Mouse (Mus musculus) embryonic facial prominence, embryonic 15.5 days (tissue): ENCODE data around the gene P2rx6. TPM values are rescaled to one million over a fixed set of nuclear protein-coding genes. Genes with fewer than 3 reads are reported as not detected.

Experiments used
- ATAC-seq: fragments of 200-750 bp; cut with Nextera tagmentation; 2 replicates; pipeline ENCODE4 v1.8.0; 2017; ENCODE audit warnings: low read depth, moderate TSS enrichment; ENCODE audit not compliant: insufficient number of reproducible peaks, low FRiP score, low TSS enrichment
- H3K27ac ChIP-seq: fragments of 300-500 bp; sonication (generic); replicated peaks from 2 replicates; pipeline ENCODE4 v1.5.1; 2015; ENCODE audit warnings: mild to moderate bottlenecking, inconsistent platforms
- H3K27me3 ChIP-seq: fragments of 300-500 bp; sonication (generic); 2 replicates; pipeline ENCODE4 v1.6.1; 2015; ENCODE audit warnings: inconsistent platforms
- H3K36me3 ChIP-seq: fragments of 300-500 bp; sonication (generic); 2 replicates; pipeline ENCODE4 v1.6.1; 2015; ENCODE audit warnings: mild to moderate bottlenecking, inconsistent platforms
- H3K4me1 ChIP-seq: fragments of 300-500 bp; sonication (generic); 2 replicates; pipeline ENCODE4 v1.6.1; 2015; ENCODE audit warnings: inconsistent platforms
- H3K4me2 ChIP-seq: fragments of 300-500 bp; sonication (generic); replicated peaks from 2 replicates; pipeline ENCODE4 v1.6.1; 2015; ENCODE audit warnings: mild to moderate bottlenecking, inconsistent platforms
- H3K4me3 ChIP-seq: fragments of 300-500 bp; sonication (generic); replicated peaks from 2 replicates; pipeline ENCODE4 v1.5.1; 2015; ENCODE audit warnings: mild to moderate bottlenecking, inconsistent platforms
- H3K9ac ChIP-seq: fragments of 300-500 bp; sonication (generic); 2 replicates; pipeline ENCODE4 v1.6.1; 2015; ENCODE audit warnings: inconsistent platforms
- H3K9me3 ChIP-seq: fragments of 300-500 bp; sonication (generic); replicated peaks from 2 replicates; pipeline ENCODE4 v1.6.1; 2016; ENCODE audit warnings: inconsistent platforms
- WGBS: fragments of 180-500 bp; shearing (Covaris S2); methylation state at CpG from one replicate; pipeline ENCODE4 v1.1.7; 2015; 5-methylcytosine and 5-hydroxymethylcytosine counted together
- polyA plus RNA-seq: library from polyadenylated mRNA; unstranded; fragments of >200 nt; fragmentation: Nextera tagmentation; extraction: Ambion mirVana; gene quantifications from 2 replicates; pipeline ENCODE4 v1.2.1, GENCODE M21; 2015

Gene P2rx6
- polyA plus RNA-seq, 1 experiment from 2014 or later, result 0.99 TPM

- Histone ChIP-seq H3K9ac (no peak overlapping the region), H3K4me1 (peaks cover 20% of the 10 kb centered on the region), H3K36me3 (no peaks in the 10 kb centered on the region), H3K27me3 (peaks cover 27% of the 10 kb centered on the region), H3K27ac (no peak overlapping the region), H3K9me3 (no peaks in the 10 kb centered on the region), H3K4me3 (no peak overlapping the region), H3K4me2 (no peak overlapping the region)
- ATAC-seq, result no peak
- WGBS, result 12% methylated on average over 1 of the region's 1 CpGs
Observed at GRCm38 (mm10) chr16:17563580-17563979, 1.9 kb downstream of the P2rx6 start.

DNA sequence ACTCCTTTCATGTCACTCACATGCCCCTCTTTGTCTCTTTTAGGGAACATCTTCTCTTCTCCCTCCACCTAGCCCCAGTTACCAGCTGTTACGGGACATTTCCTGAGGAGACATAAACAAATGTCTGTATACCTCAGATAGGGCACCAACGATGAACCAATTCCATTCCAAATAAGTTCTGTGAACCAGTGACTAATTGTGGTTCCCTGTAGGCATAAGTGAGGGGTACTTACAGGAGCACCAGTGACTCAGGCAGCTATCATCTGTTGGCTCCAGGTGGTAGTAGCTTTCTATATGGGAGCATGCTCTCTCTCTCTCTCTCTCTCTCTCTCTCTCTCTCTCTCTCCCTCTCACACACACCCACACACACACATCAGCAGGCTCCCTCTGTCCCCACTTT is 2.5 kb downstream of the P2rx6 start:
- 58% methylated on average over 2 of the region's 2 CpGs for WGBS
- H3K27me3 ChIP-seq, result peaks cover 24% of the 10 kb centered on the region
- no peaks in the 10 kb centered on the region for H3K9me3 ChIP-seq
- peaks cover 14% of the 10 kb centered on the region for H3K4me1 ChIP-seq
- H3K4me2 ChIP-seq, result no peak overlapping the region
- ATAC-seq, result no peak
- H3K27ac ChIP-seq, result no peak overlapping the region
- H3K9ac ChIP-seq, result no peak overlapping the region
- H3K36me3 ChIP-seq, result no peaks in the 10 kb centered on the region
- no peak overlapping the region for H3K4me3 ChIP-seq

DNA sequence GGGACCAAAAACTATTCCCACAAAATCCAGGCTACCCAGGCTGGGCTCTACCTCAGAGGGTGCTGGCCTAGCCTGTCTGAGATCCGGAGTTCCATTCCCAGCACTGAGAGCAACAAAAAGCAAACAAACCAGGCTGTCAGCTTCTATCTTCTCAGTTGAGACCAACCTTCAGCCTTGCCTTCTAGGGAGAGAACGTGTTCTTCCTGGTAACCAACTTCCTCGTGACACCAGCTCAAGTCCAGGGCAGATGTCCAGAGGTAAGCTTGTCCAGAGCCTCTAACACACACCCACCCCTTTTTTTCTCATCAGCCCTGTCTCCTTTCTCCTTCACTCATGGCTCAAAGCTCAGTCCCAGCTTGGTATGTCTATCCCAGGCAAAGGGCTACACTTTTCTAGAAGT is 3.1 kb downstream of the P2rx6 start:
- WGBS, result 71% methylated on average over 3 of the region's 3 CpGs
- no peak overlapping the region for H3K4me2 ChIP-seq
- H3K9me3 ChIP-seq, result no peaks in the 10 kb centered on the region
- H3K36me3 ChIP-seq, result no peaks in the 10 kb centered on the region
- H3K9ac ChIP-seq, result no peak overlapping the region
- ATAC-seq, result no peak
- H3K4me3 ChIP-seq, result no peak overlapping the region
- H3K4me1 ChIP-seq, result peaks cover 12% of the 10 kb centered on the region
- H3K27me3 ChIP-seq, result peaks cover 19% of the 10 kb centered on the region
- H3K27ac ChIP-seq, result no peak overlapping the region

GRCm38 (mm10) chr16:17566186-17566585 is 4.5 kb downstream of the P2rx6 start:
- H3K36me3 ChIP-seq, result no peaks in the 10 kb centered on the region
- H3K4me2 ChIP-seq, result no peak overlapping the region
- H3K9me3 ChIP-seq, result no peaks in the 10 kb centered on the region
- ATAC-seq, result no peak
- H3K4me1 ChIP-seq, result peaks cover 7% of the 10 kb centered on the region; the same call in 1 of the 2 replicates
- H3K4me3 ChIP-seq, result no peak overlapping the region
- 33% methylated on average over 4 of the region's 4 CpGs for WGBS
- no peak overlapping the region for H3K27ac ChIP-seq
- H3K9ac ChIP-seq, result no peak overlapping the region
- peaks cover 8% of the 10 kb centered on the region; the same call in 1 of the 2 replicates for H3K27me3 ChIP-seq

DNA sequence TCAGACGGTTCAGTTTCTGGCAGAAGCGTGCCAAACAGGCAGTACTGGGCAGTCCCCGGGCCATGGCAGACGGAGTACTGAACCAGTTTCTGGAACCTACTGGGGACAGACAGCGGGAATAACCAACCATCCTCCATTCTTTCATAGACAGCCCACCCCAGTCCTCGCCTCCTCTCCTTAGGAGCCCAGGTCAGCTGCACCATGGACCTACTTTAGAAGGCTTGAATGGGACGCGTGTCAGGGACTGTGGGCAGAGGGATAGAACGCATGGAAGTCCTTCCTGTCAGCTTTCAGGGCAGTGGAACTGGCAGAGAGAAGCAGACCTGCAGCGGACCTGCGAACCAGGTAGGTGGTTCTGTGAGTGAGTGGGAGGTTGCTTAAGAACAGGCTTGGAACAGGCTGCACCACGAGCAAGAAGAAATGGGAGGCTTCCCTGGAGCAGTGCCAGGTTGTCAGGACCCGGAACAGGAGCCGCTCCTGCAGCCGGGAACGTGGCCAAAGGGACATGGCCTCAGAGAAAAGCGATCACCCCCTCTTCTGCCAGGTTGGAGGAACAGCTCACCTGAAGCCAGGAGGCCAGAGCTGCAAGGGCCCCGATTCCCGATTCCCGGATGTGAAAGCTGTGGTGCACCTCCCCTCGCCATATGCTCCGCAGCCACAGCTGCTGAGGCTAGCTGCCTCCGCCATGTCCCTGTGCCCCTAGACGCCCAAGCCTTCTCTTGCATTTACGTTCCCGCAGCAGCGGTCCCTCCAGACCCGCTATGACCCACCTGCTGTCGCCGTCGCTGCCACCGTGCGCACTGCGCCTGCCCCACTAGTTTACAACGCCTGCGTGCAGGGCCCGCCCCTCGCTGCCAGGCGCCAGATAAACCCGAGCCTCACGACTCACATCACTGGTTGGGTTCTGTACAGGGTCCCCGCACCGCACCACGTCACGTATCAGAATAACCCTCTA is 14.5 kb downstream of the P2rx6 start:
- peak overlapping the region; percentile 58 for H3K4me3 ChIP-seq
- H3K4me2 ChIP-seq, result peak overlapping the region; percentile 94
- H3K9ac ChIP-seq, result peak overlapping the region; percentile 54
- peaks cover 50% of the 10 kb centered on the region for H3K27me3 ChIP-seq
- H3K36me3 ChIP-seq, result no peaks in the 10 kb centered on the region
- 14% methylated on average over 45 of the region's 45 CpGs for WGBS
- H3K27ac ChIP-seq, result peak overlapping the region; percentile 48; the same call in 1 of the 2 replicates
- no peaks in the 10 kb centered on the region for H3K9me3 ChIP-seq
- H3K4me1 ChIP-seq, result peaks cover 14% of the 10 kb centered on the region; the same call in 1 of the 2 replicates
- ATAC-seq, result peak; percentile 59

DNA sequence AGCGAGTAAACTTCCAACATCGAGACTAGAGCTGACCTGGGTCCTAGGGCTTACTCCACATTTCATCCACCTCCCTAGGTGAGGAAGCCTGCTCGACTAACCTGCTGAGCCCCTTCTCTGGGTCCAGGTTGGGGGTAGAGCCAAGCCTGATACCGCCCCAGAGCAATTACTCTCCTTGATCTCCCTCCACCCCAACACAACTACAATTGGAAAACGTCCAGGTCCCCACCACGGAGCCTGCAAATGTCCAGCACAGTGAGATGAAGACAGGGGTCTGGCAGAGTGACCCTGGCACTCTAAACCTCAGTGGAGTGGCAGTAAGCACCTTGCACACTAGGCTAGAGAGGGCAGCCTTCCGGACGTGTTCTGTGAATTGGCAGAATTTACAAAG is 15.1 kb downstream of the P2rx6 start:
- Histone ChIP-seq H3K27ac (no peak overlapping the region), H3K27me3 (peaks cover 47% of the 10 kb centered on the region), H3K36me3 (no peaks in the 10 kb centered on the region), H3K4me3 (peak overlapping the region; percentile 58), H3K9ac (peak overlapping the region; percentile 54), H3K4me2 (peak overlapping the region; percentile 94), H3K9me3 (no peaks in the 10 kb centered on the region), H3K4me1 (peaks cover 14% of the 10 kb centered on the region; the same call in 1 of the 2 replicates)
- ATAC-seq, result no peak
- 14% methylated on average over 8 of the region's 8 CpGs for WGBS

DNA sequence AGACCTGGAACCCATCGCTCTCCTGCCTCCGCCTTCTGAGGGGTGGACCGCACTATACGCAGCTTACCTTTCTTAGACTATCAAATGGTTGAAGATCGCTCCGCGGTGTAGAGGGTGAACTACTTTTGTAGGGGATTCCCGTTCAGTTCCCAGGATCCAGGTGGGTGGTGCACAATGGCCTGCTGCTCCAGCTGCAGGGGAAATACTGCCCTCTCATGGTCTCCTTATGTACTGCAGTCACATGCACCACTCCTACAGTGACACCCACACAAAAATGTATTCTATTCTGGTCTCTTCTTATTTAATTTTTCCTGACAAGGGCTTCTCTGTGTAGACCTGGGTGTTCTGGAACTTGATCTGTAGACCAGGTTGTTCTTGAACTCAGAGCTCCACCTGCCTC is 21.4 kb downstream of the P2rx6 start, which contains the start of gene Slc7a4:
Gene Slc7a4 (minus strand): TSS at position 151 of the 400 bp plus-strand sequence.
- H3K27me3 ChIP-seq, result peaks cover 7% of the 10 kb centered on the region; the same call in 1 of the 2 replicates
- 20% methylated on average over 8 of the region's 8 CpGs for WGBS
- H3K9me3 ChIP-seq, result no peaks in the 10 kb centered on the region
- no peak for ATAC-seq
- H3K9ac ChIP-seq, result no peak within 1 kb of the TSS
- no peak within 1 kb of the TSS for H3K4me2 ChIP-seq
- no peak within 1 kb of the TSS for H3K4me3 ChIP-seq
- no peak within 1 kb of the TSS for H3K27ac ChIP-seq
- H3K4me1 ChIP-seq, result no peaks in the 10 kb centered on the region
- H3K36me3 ChIP-seq, result no peaks in the 10 kb centered on the region

GRCm38 (mm10) chr16:17584555-17584954 is 22.9 kb downstream of the P2rx6 start:
- Histone ChIP-seq H3K9me3 (no peaks in the 10 kb centered on the region), H3K27ac (no peak overlapping the region), H3K27me3 (no peaks in the 10 kb centered on the region), H3K4me2 (no peak overlapping the region), H3K36me3 (no peaks in the 10 kb centered on the region), H3K4me3 (no peak overlapping the region), H3K4me1 (no peaks in the 10 kb centered on the region), H3K9ac (no peak overlapping the region)
- ATAC-seq, result no peak
- WGBS, result 89% methylated on average over 7 of the region's 7 CpGs

DNA sequence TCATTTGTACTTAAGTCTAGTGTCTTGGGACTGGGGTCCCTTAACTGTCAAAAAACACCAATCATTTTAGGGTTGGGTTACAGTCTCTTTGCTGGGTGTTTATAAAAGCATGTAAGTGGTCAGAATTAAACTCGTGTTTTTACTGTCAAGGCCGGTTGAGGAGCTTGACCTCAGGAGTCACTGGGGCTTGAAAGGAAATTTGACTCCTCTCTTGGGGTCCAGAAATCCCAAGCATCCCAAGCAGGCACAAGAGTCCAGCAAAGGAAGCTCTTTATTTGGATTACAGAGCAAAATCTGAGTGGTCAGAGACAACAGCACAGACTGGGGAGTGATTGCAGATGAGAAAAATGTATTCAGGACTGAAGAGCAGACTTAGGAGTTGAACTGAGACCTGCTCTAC is 29.0 kb downstream of the P2rx6 start:
- Histone ChIP-seq H3K27me3 (no peaks in the 10 kb centered on the region), H3K27ac (no peak overlapping the region), H3K4me3 (no peak overlapping the region), H3K9ac (no peak overlapping the region), H3K36me3 (no peaks in the 10 kb centered on the region), H3K9me3 (no peaks in the 10 kb centered on the region), H3K4me2 (no peak overlapping the region), H3K4me1 (no peaks in the 10 kb centered on the region)
- ATAC-seq, result no peak
- 3% methylated on average over 2 of the region's 2 CpGs for WGBS

DNA sequence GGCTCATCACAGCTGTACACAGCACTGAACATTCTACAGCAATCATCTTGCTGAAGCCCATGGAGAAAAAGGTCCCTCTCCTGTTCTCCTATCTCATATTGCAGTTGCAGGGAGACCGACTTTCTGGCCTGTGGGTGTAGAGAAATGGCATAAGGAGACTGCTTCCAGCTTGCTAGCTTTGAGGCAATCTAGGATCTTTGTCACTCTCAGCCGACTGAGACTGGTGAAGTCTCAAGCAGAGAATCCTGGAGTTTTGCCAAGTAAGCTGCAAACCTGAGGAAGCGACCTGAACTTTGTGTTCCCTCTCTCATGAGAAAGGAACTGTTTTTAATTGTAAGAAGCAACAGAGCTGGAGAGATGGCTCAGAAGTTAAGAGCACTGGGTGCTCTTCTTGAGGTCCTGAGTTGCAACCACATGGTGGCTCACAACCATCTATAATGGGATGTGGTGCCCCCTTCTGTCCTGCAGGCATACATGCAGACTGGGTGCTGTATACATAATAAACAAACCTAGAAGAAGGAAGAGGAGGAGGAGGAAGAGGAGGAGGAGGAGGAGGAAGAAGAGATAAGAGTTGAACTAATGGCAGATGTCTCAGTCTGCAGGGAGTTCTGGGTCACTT is 39.4 kb downstream of the P2rx6 start:
- Histone ChIP-seq H3K9me3 (no peaks in the 10 kb centered on the region), H3K4me1 (no peaks in the 10 kb centered on the region), H3K27me3 (no peaks in the 10 kb centered on the region), H3K9ac (no peak overlapping the region), H3K4me3 (no peak overlapping the region), H3K27ac (no peak overlapping the region), H3K36me3 (no peaks in the 10 kb centered on the region), H3K4me2 (no peak overlapping the region)
- 49% methylated on average over 3 of the region's 3 CpGs for WGBS
- no peak for ATAC-seq

GRCm38 (mm10) chr16:17604941-17605340 is 43.3 kb downstream of the P2rx6 start:
- ATAC-seq, result no peak
- Histone ChIP-seq H3K27me3 (no peaks in the 10 kb centered on the region), H3K36me3 (no peaks in the 10 kb centered on the region), H3K9me3 (no peaks in the 10 kb centered on the region), H3K4me3 (no peak overlapping the region), H3K4me2 (no peak overlapping the region), H3K9ac (no peak overlapping the region), H3K4me1 (no peaks in the 10 kb centered on the region), H3K27ac (no peak overlapping the region)
- WGBS, result 69% methylated on average over 4 of the region's 4 CpGs
